Mouse (Mus musculus) NIH3T3 (cell line): ENCODE results near the gene Pank2.

Experiments
- DNase-seq: peaks from one replicate; pipeline ENCODE4 v3.0.0-alpha.2; 2012; ENCODE audit warnings: low read depth

Gene Pank2

GRCm38 (mm10) chr2:131323675-131324074 is 61.4 kb downstream of the Pank2 start:
- no peak for DNase-seq

- DNase-seq, result no peak
These were observed 63.7 kb downstream of the Pank2 start for GRCm38 (mm10) chr2:131326044-131326443.

- DNase-seq, result no peak
These were observed 66.7 kb downstream of the Pank2 start for GRCm38 (mm10) chr2:131328981-131329380.

- no peak for DNase-seq
These were observed 68.3 kb downstream of the Pank2 start for GRCm38 (mm10) chr2:131330548-131330947.

GRCm38 (mm10) chr2:131337602-131338001 is 75.3 kb downstream of the Pank2 start:
- no peak for DNase-seq

- DNase-seq, result peak; percentile 21
These were observed 82.2 kb downstream of the Pank2 start for GRCm38 (mm10) chr2:131344449-131344848.

- no peak for DNase-seq
These were observed 83.3 kb downstream of the Pank2 start for GRCm38 (mm10) chr2:131345556-131345955.
